Comparison of ENCODE assay signal across 28 mouse cellular contexts in genomic region chr1:135012472-135012871, GRCm38 (mm10). TPM values are rescaled to one million over a fixed set of nuclear protein-coding genes. Genes with fewer than 3 reads are reported as not detected.
DNase-seq lines count a peak whose midpoint lies in the region; ATAC-seq and TF ChIP-seq lines count a peak whose summit lies in the region.
"Had no signal": no experiment of that assay in that cellular context is flagged by ENCODE, and none has a peak within 500 bp of the region (broad histone marks: within the 10 kb centered on the region; RNA-seq: fewer than 3 reads in every experiment).

No protein-coding gene starts in this region.

- no peaks in the 10 kb centered on the region; the same call in 1 of the 2 replicates for H3K4me1 ChIP-seq in forebrain, postnatal 0 days (ENCODE audit: insufficient read depth)
- no peaks in the 10 kb centered on the region for H3K4me1 ChIP-seq in forebrain, embryonic 16.5 days (replicated peaks; ENCODE audit: control insufficient read depth, insufficient read depth, low read length)
- peaks cover 39 to 60% of the 10 kb centered on the region in 2 experiments for H3K4me1 ChIP-seq in heart, embryonic 14.5 days (ENCODE audit: control insufficient read depth in 2 of 2, insufficient read depth in 2 of 2, low read length in 2 of 2)
- H3K4me1 ChIP-seq in heart, postnatal 0 days (ENCODE audit: control insufficient read depth, insufficient read depth) = peaks cover 48% of the 10 kb centered on the region
- H3K4me1 ChIP-seq: intestine, embryonic 15.5 days had no signal

- no peak for TF ChIP-seq CTCF in forebrain, postnatal 0 days (IDR thresholded peaks at IDR 0.05; ENCODE audit: low read depth)
- no peak for TF ChIP-seq CTCF in heart, postnatal 0 days (IDR thresholded peaks at IDR 0.05; ENCODE audit: low read depth)

- H3K27ac ChIP-seq in forebrain, postnatal 0 days (ENCODE audit: low read depth, low read length) = 0 out of 2 replicates have a peak overlapping the region, but pooled peaks have one; percentile 6
- no peak overlapping the region for H3K27ac ChIP-seq in forebrain, embryonic 16.5 days (ENCODE audit: low read length)
- peak overlapping the region; percentile 30 to 45; a peak in 2 of 4 replicates for H3K27ac ChIP-seq in heart, embryonic 14.5 days (replicated peaks in 1 of 2; ENCODE audit: control insufficient read depth in 1 of 2, insufficient read depth in 1 of 2, low read depth in 2 of 2, low read length in 2 of 2)
- H3K27ac ChIP-seq in heart, postnatal 0 days (ENCODE audit: low read depth) = peak overlapping the region; percentile 3
- H3K27ac ChIP-seq: embryonic facial prominence, embryonic 10.5 days; embryonic facial prominence, embryonic 13.5 days; forebrain, embryonic 12.5 days; forebrain, embryonic 15.5 days; hindbrain, embryonic 12.5 days; hindbrain, embryonic 15.5 days; intestine, embryonic 15.5 days; kidney, embryonic 15.5 days had no signal

- DNase-seq in forebrain, postnatal 0 days = peak; percentile 52
- DNase-seq in heart, postnatal 36 days = no peak
- DNase-seq in heart, postnatal 0 days (ENCODE audit: low spot score) = no peak
- DNase-seq in heart, adult 18-20 months = no peak
- DNase-seq: adrenal gland, adult 2 months; adrenal gland, postnatal 14 days; cerebellum, adult 11 months; cerebellum, adult 8-10 months; cerebellum, postnatal 36 days; embryo, embryonic 11 days; gastrocnemius, postnatal 10 days; gastrocnemius, postnatal 36 days; heart, postnatal 10 days; kidney, adult 11 months; kidney, adult 8-10 months had no signal

- no peak for TF ChIP-seq EP300 in heart, postnatal 0 days (IDR thresholded peaks at IDR 0.05; ENCODE audit: low read depth)

- intact Hi-C loops in heart, postnatal 36 days (cut with DNase I) = no loop called here

- 61% methylated on average over 9 of the region's 9 CpGs for WGBS in forebrain, postnatal 0 days
- WGBS in forebrain, embryonic 16.5 days = 65% methylated on average over 9 of the region's 9 CpGs
- 80% methylated on average over 9 of the region's 9 CpGs for WGBS in heart, embryonic 14.5 days
- WGBS in heart, postnatal 0 days = 81% methylated on average over 9 of the region's 9 CpGs

- H3K36me3 ChIP-seq in forebrain, postnatal 0 days (ENCODE audit: insufficient read depth) = no peaks in the 10 kb centered on the region
- H3K36me3 ChIP-seq in forebrain, embryonic 16.5 days (ENCODE audit: control insufficient read depth, insufficient read depth) = no peaks in the 10 kb centered on the region
- no peaks in the 10 kb centered on the region for H3K36me3 ChIP-seq in heart, embryonic 14.5 days (ENCODE audit: control insufficient read depth, insufficient read depth, low read length)
- H3K36me3 ChIP-seq in heart, postnatal 0 days (replicated peaks; ENCODE audit: control insufficient read depth, insufficient read depth, low read length) = no peaks in the 10 kb centered on the region
- H3K36me3 ChIP-seq: embryonic facial prominence, embryonic 10.5 days; embryonic facial prominence, embryonic 13.5 days; forebrain, embryonic 12.5 days; forebrain, embryonic 15.5 days; hindbrain, embryonic 12.5 days; hindbrain, embryonic 15.5 days; intestine, embryonic 15.5 days; kidney, embryonic 15.5 days had no signal

- no peak overlapping the region for H3K9ac ChIP-seq in forebrain, postnatal 0 days
- H3K9ac ChIP-seq in forebrain, embryonic 16.5 days (replicated peaks; ENCODE audit: low read depth, low read length) = no peak overlapping the region
- H3K9ac ChIP-seq in heart, embryonic 14.5 days (ENCODE audit: low read length) = no peak overlapping the region
- no peak overlapping the region for H3K9ac ChIP-seq in heart, postnatal 0 days (replicated peaks; ENCODE audit: low read depth, low read length)
- H3K9ac ChIP-seq: embryonic facial prominence, embryonic 13.5 days; forebrain, embryonic 12.5 days; forebrain, embryonic 15.5 days; hindbrain, embryonic 12.5 days; hindbrain, embryonic 15.5 days; intestine, embryonic 15.5 days; kidney, embryonic 15.5 days had no signal

- H3K4me2 ChIP-seq in forebrain, postnatal 0 days (ENCODE audit: low read depth) = no peak overlapping the region
- no peak overlapping the region for H3K4me2 ChIP-seq in forebrain, embryonic 16.5 days (ENCODE audit: low read length)
- H3K4me2 ChIP-seq in heart, embryonic 14.5 days (ENCODE audit: low read length) = no peak overlapping the region
- H3K4me2 ChIP-seq in heart, postnatal 0 days (ENCODE audit: low read depth, low read length) = no peak overlapping the region
- H3K4me2 ChIP-seq: embryonic facial prominence, embryonic 13.5 days; forebrain, embryonic 12.5 days; forebrain, embryonic 15.5 days; hindbrain, embryonic 12.5 days; hindbrain, embryonic 15.5 days; intestine, embryonic 15.5 days; kidney, embryonic 15.5 days had no signal

- H3K27me3 ChIP-seq in forebrain, postnatal 0 days (ENCODE audit: insufficient read depth, low read length) = no peaks in the 10 kb centered on the region
- no peaks in the 10 kb centered on the region for H3K27me3 ChIP-seq in forebrain, embryonic 16.5 days (replicated peaks; ENCODE audit: control insufficient read depth, insufficient read depth, low read length)
- H3K27me3 ChIP-seq in heart, embryonic 14.5 days (ENCODE audit: control insufficient read depth, insufficient read depth, low read length) = no peaks in the 10 kb centered on the region
- H3K27me3 ChIP-seq in heart, postnatal 0 days (ENCODE audit: control insufficient read depth, insufficient read depth, low read length) = no peaks in the 10 kb centered on the region
- H3K27me3 ChIP-seq: embryonic facial prominence, embryonic 13.5 days; forebrain, embryonic 15.5 days; hindbrain, embryonic 12.5 days; hindbrain, embryonic 15.5 days; intestine, embryonic 15.5 days had no signal

- no peaks in the 10 kb centered on the region for H3K9me3 ChIP-seq in forebrain, postnatal 0 days (ENCODE audit: low read length)
- H3K9me3 ChIP-seq in forebrain, embryonic 16.5 days (ENCODE audit: control insufficient read depth, low read length) = no peaks in the 10 kb centered on the region
- no peaks in the 10 kb centered on the region for H3K9me3 ChIP-seq in heart, embryonic 14.5 days (ENCODE audit: control insufficient read depth, low read length)
- no peaks in the 10 kb centered on the region for H3K9me3 ChIP-seq in heart, postnatal 0 days (replicated peaks; ENCODE audit: control insufficient read depth, low read length)
- H3K9me3 ChIP-seq: embryonic facial prominence, embryonic 10.5 days; embryonic facial prominence, embryonic 13.5 days; forebrain, embryonic 12.5 days; forebrain, embryonic 15.5 days; hindbrain, embryonic 12.5 days; hindbrain, embryonic 15.5 days; intestine, embryonic 15.5 days; kidney, embryonic 15.5 days had no signal

- no peak overlapping the region for H3K4me3 ChIP-seq in forebrain, postnatal 0 days (ENCODE audit: low read depth, low read length)
- no peak overlapping the region for H3K4me3 ChIP-seq in forebrain, embryonic 16.5 days (replicated peaks; ENCODE audit: low read length)
- no peak overlapping the region for H3K4me3 ChIP-seq in heart, embryonic 14.5 days (ENCODE audit: control insufficient read depth in 1 of 2, insufficient read depth in 1 of 2, low read depth in 1 of 2, low read length in 2 of 2)
- no peak overlapping the region for H3K4me3 ChIP-seq in heart, postnatal 0 days (ENCODE audit: low read depth, low read length)
- H3K4me3 ChIP-seq: embryonic facial prominence, embryonic 10.5 days; embryonic facial prominence, embryonic 13.5 days; erythroblast, embryonic 14.5 days; forebrain, embryonic 12.5 days; forebrain, embryonic 15.5 days; hindbrain, embryonic 12.5 days; hindbrain, embryonic 15.5 days; intestine, embryonic 15.5 days; kidney, embryonic 15.5 days had no signal

- peak; percentile 45 for ATAC-seq in forebrain, postnatal 0 days
- ATAC-seq in forebrain, embryonic 16.5 days = no peak
- no peak for ATAC-seq in heart, embryonic 14.5 days (ENCODE audit: insufficient number of reproducible peaks, insufficient read depth, low FRiP score, low read depth)
- no peak for ATAC-seq in heart, postnatal 0 days (ENCODE audit: insufficient read depth, low read depth)
- no peak for ATAC-seq in inflammation-experienced regulatory T-cells, adult 6 months
- ATAC-seq: CD4-positive, CD25-positive, alpha-beta regulatory T cell, adult 4 months; forebrain, embryonic 15.5 days; intestine, embryonic 15.5 days had no signal

RNA-seq across cellular contexts. Expression of gene Ube2t, which starts 50.1 kb away (rescaled TPM):
- 5.7 and 5.8 TPM in 2 replicates for total RNA-seq in forebrain, postnatal 0 days (2014; rRNA removed)
- 8.7 and 9.0 TPM in 2 replicates for polyA plus RNA-seq in forebrain, postnatal 0 days (2015; fragmentation: Nextera tagmentation; extraction: Ambion mirVana)
- polyA plus RNA-seq in forebrain, embryonic 16.5 days (2015; fragmentation: Nextera tagmentation; extraction: Ambion mirVana) = 23.5 and 25.8 TPM in 2 replicates
- 44.7 and 47.9 TPM in 2 replicates for polyA plus RNA-seq in heart, embryonic 14.5 days (2014; fragmentation: Nextera tagmentation; extraction: Ambion mirVana)
- total RNA-seq in heart, postnatal 36 days (2021) = 1 to 10 TPM; 7.2 to 7.3 TPM
- total RNA-seq in heart, postnatal 0 days (2014; rRNA removed; ENCODE audit: low replicate concordance) = 30.2 and 34.3 TPM in 2 replicates
- 22.5 and 25.3 TPM in 2 replicates for polyA plus RNA-seq in heart, postnatal 0 days (2015; fragmentation: Nextera tagmentation; extraction: Ambion mirVana)
- total RNA-seq in heart, adult 18-20 months (2021) = 1 to 10 TPM; 6.7 to 8.1 TPM
- polyA plus RNA-seq in inflammation-experienced regulatory T-cells, adult 6 months (2017; shearing (Covaris generic)) = 10 to 100 TPM; 11.0 to 33.5 (median 11.1) TPM

RNA-seq across cellular contexts. Expression of gene Ppp1r12b, which starts 56.7 kb away (rescaled TPM):
- 35.1 and 39.9 TPM in 2 replicates for total RNA-seq in forebrain, postnatal 0 days (2014; rRNA removed)
- 8.3 and 12.4 TPM in 2 replicates for polyA plus RNA-seq in forebrain, postnatal 0 days (2015; fragmentation: Nextera tagmentation; extraction: Ambion mirVana)
- polyA plus RNA-seq in forebrain, embryonic 16.5 days (2015; fragmentation: Nextera tagmentation; extraction: Ambion mirVana) = 15.2 and 17.5 TPM in 2 replicates
- 35.7 and 35.9 TPM in 2 replicates for polyA plus RNA-seq in heart, embryonic 14.5 days (2014; fragmentation: Nextera tagmentation; extraction: Ambion mirVana)
- 100 to 1,000 TPM; 150 to 160 TPM for total RNA-seq in heart, postnatal 36 days (2021)
- 65.3 and 69.9 TPM in 2 replicates for total RNA-seq in heart, postnatal 0 days (2014; rRNA removed; ENCODE audit: low replicate concordance)
- 22.6 and 23.0 TPM in 2 replicates for polyA plus RNA-seq in heart, postnatal 0 days (2015; fragmentation: Nextera tagmentation; extraction: Ambion mirVana)
- total RNA-seq in heart, adult 18-20 months (2021) = 100 to 1,000 TPM; 158 to 162 TPM
- 1 to 10 TPM; 2.1 to 4.0 (median 3.2) TPM for polyA plus RNA-seq in inflammation-experienced regulatory T-cells, adult 6 months (2017; shearing (Covaris generic))
